ENCODE assay signal across 23 mouse cellular contexts in genomic region chr1:175608708-175609107, GRCm38 (mm10). TPM values are rescaled to one million over a fixed set of nuclear protein-coding genes. Genes with fewer than 3 reads are reported as not detected.
"Had no signal": no experiment of that assay in that cellular context is flagged by ENCODE, and none has a peak within 500 bp of the region (broad histone marks: within the 10 kb centered on the region; RNA-seq: fewer than 3 reads in every experiment).

No protein-coding gene starts in this region.

- H3K27ac ChIP-seq: limb, embryonic 10.5 days; limb, embryonic 13.5 days; liver, embryonic 14.5 days; macrophage; midbrain, embryonic 12.5 days; midbrain, embryonic 15.5 days; neural tube, embryonic 13.5 days had no signal

- DNase-seq: kidney, adult 18-20 months; kidney, adult 9 months; kidney, postnatal 14 days; kidney, postnatal 4 days; layer of hippocampus, adult 9-11 months; lung, embryonic 14.5 days; retina, postnatal 1 day; right cerebral cortex, postnatal 4 days; thymus, adult 2 months; thymus, postnatal 14 days; thymus, postnatal 4 days had no signal

- H3K4me2 ChIP-seq: limb, embryonic 13.5 days; lung, embryonic 14.5 days; midbrain, embryonic 12.5 days; midbrain, embryonic 15.5 days; neural tube, embryonic 13.5 days had no signal

- H3K27me3 ChIP-seq: limb, embryonic 13.5 days; midbrain, embryonic 12.5 days; midbrain, embryonic 15.5 days; neural tube, embryonic 13.5 days had no signal

- H3K4me1 ChIP-seq: limb, embryonic 10.5 days; limb, embryonic 13.5 days; midbrain, embryonic 12.5 days; midbrain, embryonic 15.5 days; neural tube, embryonic 13.5 days had no signal

- ATAC-seq: inflammation-experienced regulatory T-cells, adult 6 months; lung, postnatal 0 days; midbrain, embryonic 15.5 days had no signal

- H3K9me3 ChIP-seq: limb, embryonic 10.5 days; limb, embryonic 13.5 days; midbrain, embryonic 12.5 days; midbrain, embryonic 15.5 days; neural tube, embryonic 13.5 days had no signal

- H3K9ac ChIP-seq: limb, embryonic 13.5 days; liver, embryonic 14.5 days; lung, embryonic 14.5 days; midbrain, embryonic 12.5 days; midbrain, embryonic 15.5 days; neural tube, embryonic 13.5 days had no signal

- H3K4me3 ChIP-seq: limb, embryonic 10.5 days; limb, embryonic 13.5 days; midbrain, embryonic 12.5 days; midbrain, embryonic 15.5 days; neural tube, embryonic 13.5 days had no signal

RNA-seq across cellular contexts. Expression of gene Kmo, which starts 11.5 kb away (rescaled TPM):
- total RNA-seq: layer of hippocampus, adult 18-20 months; layer of hippocampus, postnatal 25 days; left cerebral cortex, postnatal 25 days had no signal
- polyA plus RNA-seq: limb, embryonic 10.5 days had no signal
